Mouse (Mus musculus): ENCODE measurements at regions not wholly inside any gene's neighbourhood (a gene's known extent, or its start where the extent isn't known, plus 50 kb on each side); places are given as distances from the start of the nearest gene placed in this dataset.

- peak in 1 of 2 experiments; percentile 9 for DNase-seq (ENCODE audit: low spot score in 2 of 2)
Measured at GRCm38 (mm10) chr3:9373896-9374295, 236.0 kb downstream of the Zfp704 start.

- DNase-seq (ENCODE audit: low spot score in 2 of 2), result no peak
Measured at GRCm38 (mm10) chr3:9370096-9370495, 239.8 kb downstream of the Zfp704 start.

DNA sequence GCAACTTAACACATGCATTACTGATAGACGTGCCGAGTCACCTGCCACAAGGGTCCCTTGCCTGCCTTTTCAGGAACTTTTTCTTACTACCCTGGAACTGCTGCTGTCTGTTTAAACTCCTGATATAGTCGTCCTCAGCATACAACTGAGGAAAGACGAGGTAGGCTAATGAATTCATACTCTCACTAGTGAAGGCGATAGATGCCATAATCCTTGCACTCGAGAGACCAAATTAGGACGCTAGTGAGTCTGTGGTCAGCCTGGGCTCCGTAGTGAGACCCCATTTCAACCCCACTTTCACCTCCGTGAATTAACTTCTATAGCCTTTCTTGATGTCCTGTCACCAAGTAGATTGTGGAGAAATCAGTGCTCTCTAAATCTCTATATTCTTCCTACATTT lies 244.1 kb downstream of the Zfp704 start:
- no peak for DNase-seq (ENCODE audit: low spot score in 2 of 2)

DNA sequence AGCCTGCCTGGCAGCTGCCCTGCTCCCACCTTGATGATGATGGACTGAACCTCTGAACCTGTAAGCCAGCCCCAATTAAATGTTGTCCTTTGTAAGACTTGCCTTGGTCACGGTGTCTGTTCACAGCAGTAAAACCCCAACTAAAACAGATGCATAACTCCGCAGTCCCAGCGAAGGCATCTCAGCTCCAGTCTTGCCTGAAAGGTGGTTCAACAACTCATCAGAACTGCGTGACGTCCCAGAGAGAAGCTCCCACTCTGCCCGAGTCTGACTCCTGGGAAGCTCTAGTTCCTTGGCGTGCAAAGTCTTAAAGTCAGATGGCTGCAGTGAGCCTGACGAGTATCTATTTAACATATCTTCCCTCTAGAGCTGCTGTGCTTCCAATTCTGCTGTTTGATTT lies 250.7 kb downstream of the Zfp704 start:
- no peak for DNase-seq (ENCODE audit: low spot score in 2 of 2)

GRCm38 (mm10) chr3:9358111-9358510 lies 251.8 kb downstream of the Zfp704 start:
- peak; percentile 3 to 39 for DNase-seq (ENCODE audit: low spot score in 2 of 2)

DNA sequence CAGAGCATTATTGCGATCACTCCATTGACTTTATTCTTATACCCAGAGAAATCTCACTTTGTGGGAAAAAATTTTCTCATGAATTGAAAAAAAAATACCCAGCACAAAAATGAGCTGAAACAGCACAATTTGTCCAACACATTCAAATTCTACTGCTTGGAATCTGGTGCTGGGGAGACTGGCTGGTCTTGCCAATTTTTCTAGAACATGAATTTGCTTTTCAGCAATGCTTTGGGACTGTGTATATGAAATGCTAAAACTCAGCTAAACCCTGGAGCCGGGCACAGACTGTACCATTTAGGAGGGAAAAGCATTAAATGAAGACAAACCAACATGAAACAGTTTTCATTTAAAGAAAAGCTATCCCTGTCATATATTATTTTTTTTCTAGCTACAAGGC lies 252.2 kb downstream of the Zfp704 start:
- DNase-seq (ENCODE audit: low spot score in 2 of 2), result peak; percentile 27 to 62

DNA sequence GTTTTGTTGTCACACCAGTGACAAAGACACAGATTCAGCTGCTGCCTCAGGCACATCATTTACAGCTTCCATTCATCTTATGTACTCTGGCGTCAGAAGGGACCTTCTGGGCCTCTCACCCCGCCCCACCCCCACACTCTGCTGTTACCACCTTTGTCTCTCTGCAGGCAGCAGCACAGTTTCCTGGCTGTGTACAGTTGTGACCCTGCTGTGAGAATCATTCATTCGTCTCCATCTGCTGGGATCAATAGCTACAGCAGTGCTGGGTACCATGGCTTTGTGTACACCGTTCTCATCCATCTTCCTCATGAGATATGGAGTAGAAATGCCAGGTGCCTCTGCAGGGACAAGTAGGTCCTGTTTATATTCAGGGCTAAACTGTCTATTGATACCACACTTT lies 254.0 kb downstream of the Zfp704 start:
- DNase-seq (ENCODE audit: low spot score in 2 of 2), result no peak

DNA sequence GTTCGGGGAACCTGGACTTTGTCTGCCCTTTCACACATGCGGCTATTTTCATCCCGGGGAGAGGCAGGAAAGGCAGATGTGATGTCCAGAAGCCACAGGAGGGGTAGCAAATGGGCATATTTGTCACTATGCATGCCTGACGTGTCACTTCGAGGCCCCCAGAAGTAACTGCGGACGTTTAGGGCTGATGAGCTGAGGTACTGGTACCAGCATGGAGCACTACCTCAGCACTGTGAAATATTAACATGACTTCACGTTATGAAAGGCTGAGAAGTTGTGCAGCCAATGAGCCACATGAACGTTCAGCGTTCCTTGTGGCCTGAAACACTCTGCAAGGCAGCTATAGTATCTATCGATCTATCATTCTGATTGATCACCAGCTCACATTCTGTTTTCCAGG lies 255.1 kb downstream of the Zfp704 start:
- DNase-seq (ENCODE audit: low spot score in 2 of 2), result no peak

DNA sequence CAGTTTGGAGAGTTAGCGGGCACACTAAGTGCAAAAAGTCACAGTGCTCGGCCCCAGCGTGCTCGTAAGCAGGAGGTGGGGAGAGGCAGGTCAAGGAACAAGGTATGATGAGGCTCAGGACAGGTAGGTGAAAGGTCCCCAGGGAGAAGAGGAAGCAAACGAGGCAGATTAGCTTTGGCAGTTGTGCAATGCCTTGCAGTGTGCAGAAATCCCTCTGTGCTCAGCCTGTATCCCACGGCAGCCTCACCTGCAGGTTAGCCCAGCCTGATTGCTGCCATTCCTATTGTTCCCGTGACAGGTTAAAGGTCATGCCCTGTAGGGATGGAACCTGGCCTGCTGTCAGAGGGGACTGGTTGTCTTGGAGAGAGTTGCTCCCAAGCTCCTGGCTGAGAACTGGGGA lies 257.6 kb downstream of the Zfp704 start:
- DNase-seq (ENCODE audit: low spot score in 2 of 2), result no peak

GRCm38 (mm10) chr3:9349822-9350221 lies 260.1 kb downstream of the Zfp704 start:
- no peak for DNase-seq (ENCODE audit: low spot score in 2 of 2)

DNA sequence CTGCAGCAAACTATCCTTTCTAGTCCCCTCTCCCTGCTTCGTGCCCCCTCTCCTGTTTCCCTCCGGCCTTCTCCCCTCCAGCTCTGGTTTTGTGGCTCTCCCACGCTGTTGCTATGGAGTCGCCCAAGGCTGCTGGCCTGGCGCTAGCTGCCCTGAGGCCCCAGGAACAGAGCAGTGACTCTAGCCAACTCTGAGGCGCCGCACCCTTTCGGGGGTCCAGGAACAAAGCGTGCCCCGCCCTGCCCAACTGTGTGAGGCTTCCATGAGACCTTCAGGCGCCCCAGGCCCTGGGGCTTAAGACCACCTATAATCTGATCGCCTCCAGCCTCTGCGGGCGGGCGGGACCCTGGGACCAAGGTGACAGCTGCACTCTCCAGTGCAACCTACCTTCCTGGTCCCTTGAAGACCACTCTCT lies 262.4 kb downstream of the Zfp704 start:
- DNase-seq (ENCODE audit: low spot score in 2 of 2), result no peak

GRCm38 (mm10) chr3:9346857-9347445 lies 262.9 kb downstream of the Zfp704 start:
- DNase-seq (ENCODE audit: low spot score in 2 of 2), result no peak

DNA sequence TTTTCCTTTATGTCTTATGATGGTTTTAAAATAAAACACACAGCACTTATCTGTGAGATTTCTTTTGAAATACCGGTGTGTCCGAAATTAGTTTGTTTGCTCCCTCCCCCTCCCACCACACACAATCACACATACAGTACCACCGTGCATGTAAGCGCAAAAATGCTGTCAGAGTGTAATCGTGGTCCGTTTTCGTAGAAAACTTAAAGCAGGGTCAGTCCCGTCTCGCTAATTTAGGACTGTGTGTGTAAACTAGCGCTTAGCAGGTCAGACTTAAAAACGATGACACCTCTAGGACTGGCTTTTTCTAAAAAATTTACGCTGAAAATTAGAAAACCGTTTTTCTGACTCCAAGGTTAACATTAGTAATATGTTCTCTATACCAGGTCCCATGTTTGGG lies 263.5 kb downstream of the Zfp704 start:
- no peak for DNase-seq (ENCODE audit: low spot score in 2 of 2)

DNA sequence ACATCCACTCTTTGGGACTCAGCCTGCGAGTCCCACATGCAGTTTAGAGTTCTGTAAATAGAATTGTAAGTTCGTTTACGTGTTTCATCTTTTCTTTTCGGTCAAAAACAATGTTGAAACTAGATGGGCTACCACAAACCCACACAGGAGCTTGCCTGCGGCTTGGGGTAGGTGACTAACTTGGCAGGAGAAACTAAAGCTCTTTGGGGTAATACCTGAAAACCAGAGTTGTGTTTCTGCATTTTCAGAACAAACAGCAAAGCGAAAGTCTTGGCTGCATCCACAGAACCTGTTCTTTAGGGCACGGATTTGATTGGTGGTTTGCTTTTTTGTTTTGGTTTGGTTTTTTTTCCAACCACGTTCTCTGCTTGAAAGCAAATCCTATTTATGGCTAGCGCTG lies 264.0 kb downstream of the Zfp704 start:
- no peak for DNase-seq (ENCODE audit: low spot score in 2 of 2)

DNA sequence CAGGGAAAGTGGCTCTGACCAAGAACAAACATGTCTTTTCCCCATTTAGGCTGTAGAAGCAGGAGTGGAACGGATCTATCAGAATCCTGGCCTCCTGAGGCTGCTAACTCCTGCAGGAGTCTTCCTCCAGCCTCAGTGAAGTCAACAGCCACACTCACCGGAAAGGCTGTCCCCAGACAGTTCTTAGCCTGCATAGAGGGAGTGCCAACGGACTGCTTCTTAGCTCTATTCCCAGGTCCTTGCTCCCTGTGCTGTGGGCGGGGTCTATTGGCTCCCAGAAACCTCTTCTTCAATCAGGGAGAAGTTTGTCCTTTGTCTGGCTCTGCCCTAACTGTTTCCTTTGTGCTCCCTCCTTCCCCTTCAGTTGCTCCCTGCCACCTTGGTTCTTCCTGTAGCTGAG lies 266.3 kb downstream of the Zfp704 start:
- DNase-seq (ENCODE audit: low spot score in 2 of 2), result no peak

GRCm38 (mm10) chr3:9342167-9342566 lies 267.7 kb downstream of the Zfp704 start:
- DNase-seq (ENCODE audit: low spot score in 2 of 2), result no peak

DNA sequence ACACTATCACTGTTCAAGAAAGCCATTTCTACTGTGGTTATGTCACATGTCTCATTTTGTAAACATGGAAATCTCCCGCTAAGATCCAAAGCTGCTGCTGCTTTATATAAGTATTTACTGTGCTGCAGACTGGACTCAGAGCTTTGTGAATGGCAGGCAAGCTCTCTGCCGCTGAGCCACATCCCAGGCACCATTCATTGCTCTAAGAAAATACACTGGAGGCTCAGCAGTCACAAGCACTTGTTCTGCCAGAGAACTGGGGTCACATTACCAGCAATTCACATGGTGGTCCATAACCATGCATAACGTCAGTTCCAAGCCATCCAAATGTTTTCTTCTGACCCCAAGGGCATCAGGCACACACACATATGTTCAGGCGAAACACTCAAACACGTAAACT lies 268.2 kb downstream of the Zfp704 start:
- DNase-seq (ENCODE audit: low spot score in 2 of 2), result no peak

DNA sequence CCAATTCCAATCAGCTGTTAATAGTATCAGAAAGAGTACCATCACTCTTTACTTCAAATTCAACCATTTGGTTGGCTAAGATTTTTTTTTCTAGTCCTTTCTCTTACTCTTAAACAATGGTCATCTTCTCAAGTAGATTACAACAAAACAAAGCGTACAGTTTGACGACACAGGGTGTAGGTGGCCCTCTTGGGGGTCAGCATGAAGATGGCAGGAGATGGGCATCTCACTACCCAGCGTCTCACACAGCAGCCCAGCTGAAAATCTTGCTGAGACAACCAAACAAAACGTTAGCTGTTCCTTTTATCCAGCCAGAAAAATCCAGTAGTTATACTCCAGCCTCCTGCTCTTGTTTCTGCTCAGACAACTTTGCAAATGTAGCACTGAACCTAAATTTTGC lies 268.6 kb downstream of the Zfp704 start:
- DNase-seq (ENCODE audit: low spot score in 2 of 2), result no peak

- DNase-seq (ENCODE audit: low spot score in 2 of 2), result no peak
Measured at GRCm38 (mm10) chr3:9340788-9341187, 269.1 kb downstream of the Zfp704 start.

DNA sequence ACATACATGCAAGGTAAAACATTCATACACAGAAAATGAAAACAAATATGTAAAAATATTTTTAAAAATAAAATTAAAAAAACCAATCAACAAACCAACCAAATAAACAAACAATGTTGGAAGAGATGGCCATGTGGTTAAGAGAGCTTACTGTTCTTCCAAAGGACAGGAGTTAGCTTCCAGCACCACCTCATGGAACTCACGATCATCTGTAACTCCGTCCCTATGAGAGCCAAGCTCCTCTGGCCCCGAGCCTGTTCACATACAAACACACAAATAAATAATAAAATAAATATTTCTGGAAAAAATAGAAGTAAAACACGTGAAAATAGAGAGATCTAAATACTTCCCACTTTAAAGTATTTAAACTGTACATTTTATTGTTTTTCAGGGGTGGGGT lies 269.5 kb downstream of the Zfp704 start:
- no peak for DNase-seq (ENCODE audit: low spot score in 2 of 2)

GRCm38 (mm10) chr3:9339669-9340068 lies 270.2 kb downstream of the Zfp704 start:
- no peak for DNase-seq (ENCODE audit: low spot score in 2 of 2)

- DNase-seq (ENCODE audit: low spot score in 2 of 2), result no peak
Measured at GRCm38 (mm10) chr3:9335580-9335979, 274.3 kb downstream of the Zfp704 start.
